Mouse (Mus musculus) heart, embryonic 12.5 days (tissue): ENCODE data around the gene Dpyd. TPM values are rescaled to one million over a fixed set of nuclear protein-coding genes. Genes with fewer than 3 reads are reported as not detected.

Source experiments
- ATAC-seq: fragments of 200-750 bp; cut with Nextera tagmentation; 2 replicates; pipeline ENCODE4 v1.8.0; 2017; ENCODE audit warnings: moderate TSS enrichment, moderate library complexity; ENCODE audit not compliant: insufficient number of reproducible peaks, low FRiP score
- H3K27ac ChIP-seq: fragments of 300-500 bp; sonication (generic); 2 replicates; pipeline ENCODE4 v1.5.1; 2016; ENCODE audit warnings: mild to moderate bottlenecking, moderate library complexity; ENCODE audit not compliant: poor library complexity, severe bottlenecking
- H3K27me3 ChIP-seq: fragments of 300-500 bp; sonication (generic); replicated peaks from 2 replicates; pipeline ENCODE4 v1.6.1; 2016; ENCODE audit warnings: mild to moderate bottlenecking, moderate library complexity
- H3K36me3 ChIP-seq: fragments of 300-500 bp; sonication (generic); 2 replicates; pipeline ENCODE4 v1.6.1; 2016; ENCODE audit warnings: mild to moderate bottlenecking, moderate library complexity
- H3K4me1 ChIP-seq: fragments of 300-500 bp; sonication (generic); replicated peaks from 2 replicates; pipeline ENCODE4 v1.6.1; 2016; ENCODE audit warnings: mild to moderate bottlenecking
- H3K4me2 ChIP-seq: fragments of 300-500 bp; sonication (generic); 2 replicates; pipeline ENCODE4 v1.6.1; 2016; ENCODE audit warnings: mild to moderate bottlenecking, moderate library complexity
- H3K4me3 ChIP-seq: fragments of 300-500 bp; sonication (generic); 2 replicates; pipeline ENCODE4 v1.5.1; 2016; ENCODE audit warnings: mild to moderate bottlenecking
- H3K9ac ChIP-seq: fragments of 300-500 bp; sonication (generic); 2 replicates; pipeline ENCODE4 v1.6.1; 2016; ENCODE audit warnings: mild to moderate bottlenecking, moderate library complexity
- H3K9me3 ChIP-seq: fragments of 300-500 bp; sonication (generic); replicated peaks from 2 replicates; pipeline ENCODE4 v1.6.1; 2016; ENCODE audit warnings: mild to moderate bottlenecking, moderate library complexity
- WGBS: fragments of 180-500 bp; shearing (Covaris S2); methylation state at CpG from one replicate; pipeline ENCODE4 v1.1.7; 2016; 5-methylcytosine and 5-hydroxymethylcytosine counted together
- polyA plus RNA-seq: library from polyadenylated mRNA; unstranded; fragments of >200 nt; fragmentation: Nextera tagmentation; extraction: Ambion mirVana; gene quantifications from 2 replicates; pipeline ENCODE4 v1.2.1, GENCODE M21; 2016

The Dpyd gene
- polyA plus RNA-seq, 1 experiment from 2014 or later = 2.1 TPM

- Histone ChIP-seq H3K4me1 (no peaks in the 10 kb centered on the region), H3K4me3 (no peak overlapping the region), H3K4me2 (no peak overlapping the region), H3K36me3 (no peaks in the 10 kb centered on the region), H3K9me3 (no peaks in the 10 kb centered on the region), H3K27me3 (no peaks in the 10 kb centered on the region), H3K27ac (no peak overlapping the region), H3K9ac (no peak overlapping the region)
- no peak for ATAC-seq
- 79% methylated on average over 7 of the region's 7 CpGs for WGBS
Measured at GRCm38 (mm10) chr3:118676052-118676777, 114.3 kb downstream of the Dpyd start.

GRCm38 (mm10) chr3:118680803-118681202, 118.9 kb downstream of the Dpyd start:
- Histone ChIP-seq H3K4me1 (no peaks in the 10 kb centered on the region), H3K9ac (no peak overlapping the region), H3K4me3 (no peak overlapping the region), H3K9me3 (no peaks in the 10 kb centered on the region), H3K36me3 (no peaks in the 10 kb centered on the region), H3K27me3 (no peaks in the 10 kb centered on the region), H3K4me2 (no peak overlapping the region), H3K27ac (no peak overlapping the region)
- ATAC-seq = no peak
- WGBS = 38% methylated on average over 4 of the region's 4 CpGs

- Histone ChIP-seq H3K4me1 (no peaks in the 10 kb centered on the region), H3K4me3 (no peak overlapping the region), H3K27me3 (no peaks in the 10 kb centered on the region), H3K4me2 (no peak overlapping the region), H3K9me3 (no peaks in the 10 kb centered on the region), H3K36me3 (no peaks in the 10 kb centered on the region), H3K27ac (no peak overlapping the region), H3K9ac (no peak overlapping the region)
- no peak for ATAC-seq
- WGBS = 74% methylated on average over 3 of the region's 3 CpGs
Measured at GRCm38 (mm10) chr3:118750269-118750668, 188.3 kb downstream of the Dpyd start.

GRCm38 (mm10) chr3:118753623-118754022, 191.7 kb downstream of the Dpyd start:
- no peaks in the 10 kb centered on the region for H3K9me3 ChIP-seq
- H3K27me3 ChIP-seq = no peaks in the 10 kb centered on the region
- no peak for ATAC-seq
- 73% methylated on average over 2 of the region's 2 CpGs for WGBS
- H3K4me2 ChIP-seq = no peak overlapping the region
- H3K27ac ChIP-seq = no peak overlapping the region
- H3K4me3 ChIP-seq = no peak overlapping the region
- H3K36me3 ChIP-seq = no peaks in the 10 kb centered on the region
- no peak overlapping the region for H3K9ac ChIP-seq
- H3K4me1 ChIP-seq = no peaks in the 10 kb centered on the region

- H3K9ac ChIP-seq = no peak overlapping the region
- 50% methylated on average over 1 of the region's 1 CpGs for WGBS
- H3K4me3 ChIP-seq = no peak overlapping the region
- H3K4me2 ChIP-seq = no peak overlapping the region
- H3K36me3 ChIP-seq = no peaks in the 10 kb centered on the region
- no peaks in the 10 kb centered on the region for H3K4me1 ChIP-seq
- no peak for ATAC-seq
- H3K27me3 ChIP-seq = no peaks in the 10 kb centered on the region
- no peak overlapping the region for H3K27ac ChIP-seq
- H3K9me3 ChIP-seq = no peaks in the 10 kb centered on the region
Measured at GRCm38 (mm10) chr3:118756099-118756498, 194.2 kb downstream of the Dpyd start.

- no peaks in the 10 kb centered on the region for H3K4me1 ChIP-seq
- no peaks in the 10 kb centered on the region for H3K9me3 ChIP-seq
- no peaks in the 10 kb centered on the region for H3K27me3 ChIP-seq
- H3K4me3 ChIP-seq = no peak overlapping the region
- no peaks in the 10 kb centered on the region for H3K36me3 ChIP-seq
- ATAC-seq = no peak
- WGBS = 68% methylated on average over 1 of the region's 1 CpGs
- H3K27ac ChIP-seq = no peak overlapping the region
- no peak overlapping the region for H3K4me2 ChIP-seq
- no peak overlapping the region for H3K9ac ChIP-seq
Measured at GRCm38 (mm10) chr3:118812885-118813284, 251.0 kb downstream of the Dpyd start.

- Histone ChIP-seq H3K36me3 (no peaks in the 10 kb centered on the region), H3K27me3 (no peaks in the 10 kb centered on the region), H3K4me3 (no peak overlapping the region), H3K9ac (no peak overlapping the region), H3K9me3 (no peaks in the 10 kb centered on the region), H3K27ac (no peak overlapping the region), H3K4me2 (no peak overlapping the region), H3K4me1 (no peaks in the 10 kb centered on the region)
- no peak for ATAC-seq
- WGBS = 56% methylated on average over 4 of the region's 4 CpGs
Measured at GRCm38 (mm10) chr3:118850613-118851527, 288.9 kb downstream of the Dpyd start.

GRCm38 (mm10) chr3:118852711-118853110, 290.8 kb downstream of the Dpyd start:
- Histone ChIP-seq H3K4me3 (no peak overlapping the region), H3K9me3 (no peaks in the 10 kb centered on the region), H3K9ac (no peak overlapping the region), H3K4me1 (no peaks in the 10 kb centered on the region), H3K36me3 (no peaks in the 10 kb centered on the region), H3K27me3 (no peaks in the 10 kb centered on the region), H3K4me2 (no peak overlapping the region), H3K27ac (no peak overlapping the region)
- 81% methylated on average over 5 of the region's 5 CpGs for WGBS
- no peak for ATAC-seq

- no peaks in the 10 kb centered on the region for H3K36me3 ChIP-seq
- H3K27ac ChIP-seq = no peak overlapping the region
- H3K9me3 ChIP-seq = no peaks in the 10 kb centered on the region
- no peak overlapping the region for H3K4me2 ChIP-seq
- ATAC-seq = no peak
- no peak overlapping the region for H3K4me3 ChIP-seq
- no peaks in the 10 kb centered on the region for H3K4me1 ChIP-seq
- H3K27me3 ChIP-seq = no peaks in the 10 kb centered on the region
- H3K9ac ChIP-seq = no peak overlapping the region
- 57% methylated on average over 7 of the region's 7 CpGs for WGBS
Measured at GRCm38 (mm10) chr3:118855411-118855810, 293.5 kb downstream of the Dpyd start.

- H3K9me3 ChIP-seq = no peaks in the 10 kb centered on the region
- H3K4me1 ChIP-seq = no peaks in the 10 kb centered on the region
- H3K27ac ChIP-seq = no peak overlapping the region
- H3K36me3 ChIP-seq = no peaks in the 10 kb centered on the region
- no peak overlapping the region for H3K4me2 ChIP-seq
- no peak overlapping the region for H3K4me3 ChIP-seq
- H3K27me3 ChIP-seq = no peaks in the 10 kb centered on the region
- no peak overlapping the region for H3K9ac ChIP-seq
- 70% methylated on average over 10 of the region's 10 CpGs for WGBS
- ATAC-seq = no peak
Measured at GRCm38 (mm10) chr3:118869113-118870107, 307.5 kb downstream of the Dpyd start.
